Mouse (Mus musculus) liver, adult 2 months (tissue): ENCODE measurements around the gene Card10.

Experiments
- CTCF ChIP-seq: fragments of 200-500 bp; IDR thresholded peaks from 2 replicates; pipeline ENCODE4 v1.5.1; 2011; ENCODE audit warnings: low read depth, low read length, control low read depth
- POLR2A ChIP-seq: fragments of 200-500 bp; IDR thresholded peaks from 2 replicates; pipeline ENCODE4 v1.6.1; 2011; ENCODE audit warnings: low read length, control low read depth; ENCODE audit not compliant: insufficient read depth; ENCODE audit errors: extremely low read depth

- peak; percentile 93 for TF ChIP-seq CTCF
- no peak for TF ChIP-seq POLR2A
Observed at GRCm38 (mm10) chr15:78778077-78778870, 24.6 kb downstream of the Card10 start.
